ENCODE assay signal across 8 mouse cellular contexts in the genomic region with DNA sequence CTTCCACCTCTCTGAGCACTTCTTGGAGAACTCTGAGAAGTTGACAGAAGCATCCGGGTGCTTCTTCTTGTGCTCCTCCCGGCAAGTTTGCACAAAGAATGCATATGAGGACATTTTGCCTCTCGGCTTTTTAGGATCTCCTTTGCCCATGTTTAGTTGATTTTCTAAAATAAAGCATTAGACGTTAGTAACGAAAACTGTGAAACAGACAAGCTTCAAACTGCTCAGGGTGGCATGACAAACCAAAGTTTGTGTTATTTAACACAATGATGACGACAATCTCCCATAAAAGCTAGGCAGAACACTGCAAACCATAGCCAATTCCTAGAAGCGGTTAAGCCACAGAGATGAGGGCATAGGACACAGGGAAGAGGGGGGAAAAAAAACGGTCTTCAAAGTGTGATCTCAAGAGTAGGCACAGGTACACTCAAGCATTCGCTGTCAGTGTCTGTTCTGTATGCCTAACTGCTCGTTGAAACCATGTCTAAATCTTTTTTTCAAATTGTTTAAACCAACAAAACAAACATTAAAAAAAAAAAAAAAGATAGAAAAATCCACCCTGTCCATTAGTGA. TPM values are rescaled to one million over a fixed set of nuclear protein-coding genes. Genes with fewer than 3 reads are reported as not detected.
A peak's percentile ranks its signal among the peaks of the same experiment; 100 is the strongest.
DNase-seq lines count a peak whose midpoint lies in the region; ATAC-seq and TF ChIP-seq lines count a peak whose summit lies in the region.

No protein-coding gene starts in this region.

- H3K4me2 ChIP-seq in heart, embryonic 13.5 days, result peak overlapping the region; percentile 96
- peak overlapping the region; percentile 85 for H3K4me2 ChIP-seq in liver, embryonic 16.5 days (ENCODE audit: low read depth, low read length)

- WGBS in heart, embryonic 13.5 days, result 29% methylated on average over 10 of the region's 10 CpGs
- WGBS in liver, embryonic 16.5 days (ENCODE audit: insufficient replicate concordance), result 22% methylated on average over 10 of the region's 10 CpGs

- no peak for TF ChIP-seq POLR2A in ES-Bruce4 (IDR thresholded peaks at IDR 0.05; ENCODE audit: insufficient read depth, low read length)

- no peak for TF ChIP-seq CTCF in gastrocnemius, adult 2 months (IDR thresholded peaks at IDR 0.05)
- TF ChIP-seq CTCF in ES-Bruce4 (IDR thresholded peaks at IDR 0.05; ENCODE audit: low read depth, low read length), result no peak

- no peak for ATAC-seq in heart, embryonic 13.5 days (ENCODE audit: extremely low read depth, insufficient number of reproducible peaks, low FRiP score, low TSS enrichment)
- ATAC-seq in liver, embryonic 16.5 days (ENCODE audit: low read depth), result no peak

- H3K36me3 ChIP-seq in ES-Bruce4 (ENCODE audit: control insufficient read depth, insufficient read depth, low read length, poor library complexity, severe bottlenecking), result peaks cover 34% of the 10 kb centered on the region
- H3K36me3 ChIP-seq in heart, embryonic 13.5 days, result peaks cover 31% of the 10 kb centered on the region
- peaks cover 27% of the 10 kb centered on the region for H3K36me3 ChIP-seq in liver, embryonic 16.5 days (ENCODE audit: control insufficient read depth, insufficient read depth)

- H3K9me3 ChIP-seq in ES-Bruce4 (replicated peaks; ENCODE audit: control insufficient read depth, insufficient read depth, low read length, poor library complexity, severe bottlenecking), result no peaks in the 10 kb centered on the region
- H3K9me3 ChIP-seq in heart, embryonic 13.5 days, result no peaks in the 10 kb centered on the region
- H3K9me3 ChIP-seq in liver, embryonic 16.5 days (replicated peaks; ENCODE audit: control insufficient read depth, low read length), result no peaks in the 10 kb centered on the region

- no peaks in the 10 kb centered on the region for H3K27me3 ChIP-seq in ES-Bruce4 (ENCODE audit: control insufficient read depth, insufficient read depth, low read length, poor library complexity, severe bottlenecking)
- H3K27me3 ChIP-seq in heart, embryonic 13.5 days (replicated peaks), result no peaks in the 10 kb centered on the region
- H3K27me3 ChIP-seq in liver, embryonic 16.5 days (ENCODE audit: control insufficient read depth, insufficient read depth, low read depth, low read length), result no peaks in the 10 kb centered on the region

- intact Hi-C loops in gastrocnemius, adult 2 months (cut with DNase I), result loop anchor here (2.0 to 10.0 kb wide), 6 partner anchors 44 to 236 kb away; a partner anchor contains a TSS

- DNase-seq in gastrocnemius, adult 2 months, result no peak
- no peak for DNase-seq in gastrocnemius, adult 18-20 months (ENCODE audit: low spot score)
- no peak for DNase-seq in layer of hippocampus, postnatal 14 days (ENCODE audit: low spot score in 2 of 2)
- no peak for DNase-seq in gastrocnemius, postnatal 25 days
- DNase-seq in natural killer cell, adult 2 months (ENCODE audit: low spot score in 2 of 2), result no peak

- peak overlapping the region; percentile 99 for H3K27ac ChIP-seq in gastrocnemius, adult 2 months
- H3K27ac ChIP-seq in ES-Bruce4 (ENCODE audit: insufficient read depth, low read length), result no peak overlapping the region
- H3K27ac ChIP-seq in heart, embryonic 13.5 days (replicated peaks), result peak overlapping the region; percentile 99
- H3K27ac ChIP-seq in liver, embryonic 16.5 days (ENCODE audit: low read length), result peak overlapping the region; percentile 93

- peak overlapping the region; percentile 88 for H3K4me3 ChIP-seq in gastrocnemius, adult 2 months
- peak overlapping the region; percentile 87 for H3K4me3 ChIP-seq in ES-Bruce4 (ENCODE audit: low read depth, low read length)
- peak overlapping the region; percentile 83 for H3K4me3 ChIP-seq in heart, embryonic 13.5 days
- H3K4me3 ChIP-seq in liver, embryonic 16.5 days (ENCODE audit: low read depth, low read length), result peak overlapping the region; percentile 89

- H3K4me1 ChIP-seq in ES-Bruce4 (ENCODE audit: control insufficient read depth, insufficient read depth, low read length), result no peaks in the 10 kb centered on the region
- H3K4me1 ChIP-seq in heart, embryonic 13.5 days, result peaks cover 18% of the 10 kb centered on the region
- H3K4me1 ChIP-seq in liver, embryonic 16.5 days (ENCODE audit: control insufficient read depth, low read depth, low read length), result peaks cover 17% of the 10 kb centered on the region

- no peak for TF ChIP-seq EP300 in ES-Bruce4 (IDR thresholded peaks at IDR 0.05; ENCODE audit: insufficient read depth, low read depth, low read length)

- H3K9ac ChIP-seq in ES-Bruce4 (ENCODE audit: low read depth, poor library complexity, severe bottlenecking), result peak overlapping the region; percentile 100
- peak overlapping the region; percentile 99 for H3K9ac ChIP-seq in heart, embryonic 13.5 days
- H3K9ac ChIP-seq in liver, embryonic 16.5 days (ENCODE audit: low read depth, low read length), result peak overlapping the region; percentile 96

RNA-seq across cellular contexts. Expression of a gene that starts 55.7 kb away (rescaled TPM):
- 1 to 10 TPM; 2.8 to 5.1 TPM for total RNA-seq in gastrocnemius, adult 2 months (2021)
- 1 to 10 TPM; 2.1 to 5.3 TPM for total RNA-seq in gastrocnemius, adult 18-20 months (2021)
- 1.9 and 4.8 TPM in 2 replicates for polyA plus RNA-seq in ES-Bruce4 (2011; ENCODE audit: insufficient read depth, insufficient read length, low read depth, missing spikeins)
- polyA plus RNA-seq in heart, embryonic 13.5 days (2015; fragmentation: Nextera tagmentation; extraction: Ambion mirVana), result 1.7 and 2.3 TPM in 2 replicates
- polyA plus RNA-seq in liver, embryonic 16.5 days (2015; fragmentation: Nextera tagmentation; extraction: Ambion mirVana), result 0.53 and 1.1 TPM in 2 replicates
- 10 to 100 TPM; 15.2 to 18.0 TPM for total RNA-seq in layer of hippocampus, postnatal 14 days (2021)
- 1 to 10 TPM; 3.6 to 3.8 TPM for total RNA-seq in gastrocnemius, postnatal 25 days (2021)
